Mouse (Mus musculus) olfactory bulb, adult 2 months (tissue): ENCODE results near the gene Tmem98.

Source experiments
- CTCF ChIP-seq: fragments of 200-500 bp; IDR thresholded peaks from 2 replicates; pipeline ENCODE4 v1.5.1; 2012; ENCODE audit warnings: low read depth, mild to moderate bottlenecking, low read length, moderate library complexity; ENCODE audit not compliant: insufficient read depth
- POLR2A ChIP-seq: fragments of 200-500 bp; IDR thresholded peaks from 2 replicates; pipeline ENCODE4 v1.6.1; 2012; ENCODE audit warnings: mild to moderate bottlenecking, low read depth, low read length, moderate library complexity; ENCODE audit not compliant: insufficient read depth

- TF ChIP-seq POLR2A = no peak
- TF ChIP-seq CTCF = peak; percentile 74
Measured at GRCm38 (mm10) chr11:80779527-80780344, 30.2 kb upstream of the Tmem98 start, which contains the start of gene Myo1d.
